Mouse (Mus musculus) cerebellum, adult 2 months (tissue): ENCODE measurements at regions not wholly inside any gene's neighbourhood (a gene's known extent, or its start where the extent isn't known, plus 50 kb on each side); places are given as distances from the start of the nearest gene placed in this dataset.

Source experiments
- CTCF ChIP-seq: fragments of 200-500 bp; IDR thresholded peaks from 2 replicates; pipeline ENCODE4 v1.5.1; 2011; ENCODE audit warnings: low read depth, mild to moderate bottlenecking, control low read depth, low read length, moderate library complexity, borderline replicate concordance; ENCODE audit not compliant: insufficient read depth
- POLR2A ChIP-seq: fragments of 200-500 bp; IDR thresholded peaks from 2 replicates; pipeline ENCODE4 v1.6.1; 2011; ENCODE audit warnings: low read length, control low read depth, borderline replicate concordance; ENCODE audit not compliant: insufficient read depth

GRCm38 (mm10) chr9:88269216-88269615 lies 57.8 kb upstream of the Nt5e start:
- TF ChIP-seq CTCF (no peak), POLR2A (no peak)
